Comparison of ENCODE assay signal across 8 mouse cellular contexts in genomic region chr13:51568911-51569684, GRCm38 (mm10). TPM values are rescaled to one million over a fixed set of nuclear protein-coding genes. Genes with fewer than 3 reads are reported as not detected.
DNase-seq lines count a peak whose midpoint lies in the region; ATAC-seq and TF ChIP-seq lines count a peak whose summit lies in the region.

TSS of gene Shc3 (minus strand) at chr13:51569419.

- peaks cover 10% of the 10 kb centered on the region for H3K27me3 ChIP-seq in Patski
- peaks cover 38% of the 10 kb centered on the region for H3K27me3 ChIP-seq in hindbrain, embryonic 14.5 days (ENCODE audit: control insufficient read depth, insufficient read depth, low read length)

- ATAC-seq in Patski, result peak; percentile 86
- ATAC-seq in hindbrain, embryonic 14.5 days (ENCODE audit: low FRiP score), result peak; percentile 95

- H3K4me1 ChIP-seq in hindbrain, embryonic 14.5 days (replicated peaks; ENCODE audit: control insufficient read depth, insufficient read depth, low read length), result peaks cover 31% of the 10 kb centered on the region

- peak within 1 kb of the TSS; percentile 52 for H3K9ac ChIP-seq in hindbrain, embryonic 14.5 days

- in situ Hi-C loops in Patski (cut with MboI; ENCODE audit: low pct_unique_long_range_greater_than_20kb), result no loop called here

- no peaks in the 10 kb centered on the region for H3K9me3 ChIP-seq in hindbrain, embryonic 14.5 days (ENCODE audit: control insufficient read depth, low read length)

- no peaks in the 10 kb centered on the region for H3K36me3 ChIP-seq in hindbrain, embryonic 14.5 days (replicated peaks; ENCODE audit: control insufficient read depth, insufficient read depth)

- TF ChIP-seq CTCF in Patski (IDR thresholded peaks at IDR 0.05), result no peak

- CTCF ChIA-PET in Patski (lab: Charles Lee), result no interaction called here

- peak within 1 kb of the TSS; percentile 99 for H3K4me2 ChIP-seq in hindbrain, embryonic 14.5 days (replicated peaks)

- under 1% methylated on average over 36 of the region's 36 CpGs for WGBS in hindbrain, embryonic 14.5 days

- H3K27ac ChIP-seq in hindbrain, embryonic 14.5 days, result peak within 1 kb of the TSS; percentile 85

- peak within 1 kb of the TSS; percentile 58 for H3K4me3 ChIP-seq in hindbrain, embryonic 14.5 days (replicated peaks; ENCODE audit: low read length)

- no peak for DNase-seq in Patski (ENCODE audit: low read depth, low spot score)
- DNase-seq in cerebellum, postnatal 14 days, result peak; percentile 89 to 91
- DNase-seq in frontal cortex, postnatal 14 days (ENCODE audit: low spot score in 2 of 2), result peak; percentile 74 to 81
- peak; percentile 92 for DNase-seq in hindbrain, embryonic 14.5 days (ENCODE audit: low spot score)
- DNase-seq in layer of hippocampus, postnatal 36 days, result peak; percentile 79 to 84
- peak; percentile 74 for DNase-seq in lung, postnatal 10 days
- DNase-seq in right cerebral cortex, postnatal 14 days, result peak; percentile 80
- no peak for DNase-seq in B cell, adult 2 months

- POLR2A ChIA-PET in Patski (lab: Charles Lee), result no interaction called here

RNA-seq across cellular contexts. Expression of gene Shc3, which starts in this region (rescaled TPM):
- polyA plus RNA-seq in Patski (2021), result 0.04 TPM
- polyA plus RNA-seq in hindbrain, embryonic 14.5 days (2014; fragmentation: Nextera tagmentation; extraction: Ambion mirVana), result 7.2 and 11.6 TPM in 2 replicates
- 100 to 1,000 TPM; 120 to 131 TPM for total RNA-seq in layer of hippocampus, postnatal 36 days (2021)

Comparison
In these comparisons a context has a peak if more than half of its experiments do, and no peak if none do; other contexts are left out.
1. Peak in ATAC-seq in Patski; RNA of the gene not detected or under 1 TPM.
2. DNase-seq: peak in cerebellum, postnatal 14 days (2 of 2), frontal cortex, postnatal 14 days (2 of 2), hindbrain, embryonic 14.5 days (single experiment), layer of hippocampus, postnatal 36 days (2 of 2), lung, postnatal 10 days (single experiment) and right cerebral cortex, postnatal 14 days (single experiment); none in Patski (single experiment) and B cell, adult 2 months (0 of 2).